Mouse (Mus musculus): ENCODE data around the gene Haus5. TPM values are rescaled to one million over a fixed set of nuclear protein-coding genes. Genes with fewer than 3 reads are reported as not detected.

Haus5 gene
- polyA plus RNA-seq, 1 experiment from 2014 or later = 68.9 TPM

DNA sequence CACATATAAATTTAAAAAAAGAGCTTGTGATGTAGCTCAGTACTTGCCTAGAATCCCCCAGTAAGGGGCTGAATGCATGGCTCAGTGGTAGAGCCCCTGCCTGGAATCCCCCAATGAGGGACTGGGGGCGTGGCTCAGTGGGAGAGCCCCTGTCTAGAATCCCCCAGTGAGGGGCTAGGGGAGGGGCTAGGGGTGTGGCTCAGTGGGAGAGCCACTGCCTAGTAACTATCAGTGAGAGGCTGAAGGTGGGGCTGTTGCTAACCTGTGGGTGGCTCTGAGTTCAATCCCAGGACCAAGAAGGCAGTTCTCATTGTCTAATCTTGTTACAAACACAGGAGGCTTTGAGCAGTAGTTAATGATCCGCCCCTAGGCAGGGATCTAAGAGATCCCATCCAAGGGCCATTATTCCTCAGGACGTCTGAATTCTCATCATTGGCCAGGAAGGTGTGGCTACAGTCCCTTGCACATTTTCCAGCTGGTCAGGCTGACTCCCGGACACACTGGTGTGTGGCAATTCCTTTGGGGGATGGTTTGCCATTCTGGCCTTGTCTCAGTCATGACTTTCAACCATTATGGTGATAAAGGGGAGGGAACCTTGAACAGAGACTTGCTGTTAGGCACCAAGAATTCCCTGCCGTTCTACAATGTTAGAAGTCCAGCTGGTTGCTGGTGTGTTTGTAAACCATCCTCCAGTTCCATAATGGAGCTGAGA, 49.6 kb downstream of the Haus5 start:
- no peak overlapping the region for H3K4me2 ChIP-seq (ENCODE audit: low read depth, low read length, severe bottlenecking)
- H3K27me3 ChIP-seq (ENCODE audit: control insufficient read depth, insufficient read depth, low read length) = no peaks in the 10 kb centered on the region
- H3K4me1 ChIP-seq (replicated peaks; ENCODE audit: control insufficient read depth, insufficient read depth, low read length) = no peaks in the 10 kb centered on the region
- 55% methylated on average over 5 of the region's 5 CpGs for WGBS
- no peak overlapping the region for H3K4me3 ChIP-seq (ENCODE audit: low read depth, low read length)
- peaks cover 3% of the 10 kb centered on the region; the same call in 1 of the 2 replicates for H3K36me3 ChIP-seq (ENCODE audit: control insufficient read depth, insufficient read depth, low read length)
- H3K9ac ChIP-seq (ENCODE audit: low read length) = no peak overlapping the region
- no peak for ATAC-seq (replicated peaks; ENCODE audit: low FRiP score)
- no peak overlapping the region for H3K27ac ChIP-seq (ENCODE audit: low read depth, low read length)
- H3K9me3 ChIP-seq (ENCODE audit: control insufficient read depth, low read length) = no peaks in the 10 kb centered on the region
- no peak for DNase-seq (ENCODE audit: low spot score)

DNA sequence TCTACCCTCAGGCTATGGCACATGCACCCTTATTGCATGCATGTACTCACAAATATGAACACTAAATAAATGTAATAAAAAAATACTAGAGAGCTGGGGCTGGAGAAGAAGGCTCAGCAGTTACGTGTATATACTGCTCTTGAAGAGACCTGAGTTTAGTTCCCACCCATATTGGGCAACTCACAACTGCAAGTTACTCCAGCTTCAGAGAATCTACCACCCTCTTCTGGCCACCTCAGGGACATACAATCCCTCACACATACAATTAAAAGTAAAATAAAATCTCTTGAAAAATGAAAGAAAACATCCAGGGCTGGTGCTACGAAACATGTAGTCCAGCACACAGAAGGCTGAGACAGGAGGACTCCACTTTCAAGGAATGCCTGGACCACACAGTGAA, 50.3 kb downstream of the Haus5 start:
- Histone ChIP-seq H3K27ac (ENCODE audit: low read depth, low read length) (no peak overlapping the region), H3K27me3 (ENCODE audit: control insufficient read depth, insufficient read depth, low read length) (no peaks in the 10 kb centered on the region), H3K9ac (ENCODE audit: low read length) (no peak overlapping the region), H3K4me2 (ENCODE audit: low read depth, low read length, severe bottlenecking) (no peak overlapping the region), H3K36me3 (ENCODE audit: control insufficient read depth, insufficient read depth, low read length) (peaks cover 3% of the 10 kb centered on the region; the same call in 1 of the 2 replicates), H3K9me3 (ENCODE audit: control insufficient read depth, low read length) (no peaks in the 10 kb centered on the region), H3K4me1 (replicated peaks; ENCODE audit: control insufficient read depth, insufficient read depth, low read length) (no peaks in the 10 kb centered on the region), H3K4me3 (ENCODE audit: low read depth, low read length) (no peak overlapping the region)
- no peak for ATAC-seq (replicated peaks; ENCODE audit: low FRiP score)
- DNase-seq (ENCODE audit: low spot score) = no peak
- WGBS = 88% methylated on average over 2 of the region's 2 CpGs

DNA sequence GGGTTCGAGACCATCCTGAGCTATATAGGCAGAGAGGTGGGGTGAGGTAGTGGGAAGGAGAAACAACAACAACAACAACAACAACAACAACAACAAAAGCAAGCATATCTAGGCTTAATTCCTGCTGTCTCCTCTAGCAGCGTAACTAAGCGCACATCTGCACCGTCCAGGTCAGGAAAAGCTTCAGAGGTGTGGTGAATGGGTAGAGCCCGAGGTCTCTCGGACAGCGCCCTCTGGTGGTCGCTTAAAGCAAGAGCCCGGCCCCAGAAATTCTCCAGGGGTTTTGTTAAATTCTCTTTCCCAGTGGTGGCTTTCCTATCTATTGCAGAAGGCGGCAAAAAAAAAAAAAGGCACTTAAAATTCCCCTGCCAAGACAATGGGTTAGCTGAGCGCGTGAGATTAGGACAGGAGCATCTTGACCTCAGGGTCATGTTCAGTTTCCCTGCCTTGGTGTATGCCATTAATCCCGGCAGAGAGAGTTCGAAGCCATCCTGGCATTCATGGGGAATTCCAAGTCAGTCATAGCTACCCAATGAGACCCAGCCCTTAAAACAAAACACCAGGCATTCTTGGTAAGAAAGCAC, 51.2 kb downstream of the Haus5 start:
- Histone ChIP-seq H3K4me1 (replicated peaks; ENCODE audit: control insufficient read depth, insufficient read depth, low read length) (no peaks in the 10 kb centered on the region), H3K9me3 (ENCODE audit: control insufficient read depth, low read length) (no peaks in the 10 kb centered on the region), H3K9ac (ENCODE audit: low read length) (no peak overlapping the region), H3K36me3 (ENCODE audit: control insufficient read depth, insufficient read depth, low read length) (peaks cover 3% of the 10 kb centered on the region; the same call in 1 of the 2 replicates), H3K27ac (ENCODE audit: low read depth, low read length) (no peak overlapping the region), H3K4me2 (ENCODE audit: low read depth, low read length, severe bottlenecking) (no peak overlapping the region), H3K4me3 (ENCODE audit: low read depth, low read length) (no peak overlapping the region), H3K27me3 (ENCODE audit: control insufficient read depth, insufficient read depth, low read length) (no peaks in the 10 kb centered on the region)
- peak; percentile 64; the same call in 1 of the 2 replicates for ATAC-seq (replicated peaks; ENCODE audit: low FRiP score)
- DNase-seq (ENCODE audit: low spot score) = peak; percentile 79
- WGBS = 22% methylated on average over 14 of the region's 14 CpGs

DNA sequence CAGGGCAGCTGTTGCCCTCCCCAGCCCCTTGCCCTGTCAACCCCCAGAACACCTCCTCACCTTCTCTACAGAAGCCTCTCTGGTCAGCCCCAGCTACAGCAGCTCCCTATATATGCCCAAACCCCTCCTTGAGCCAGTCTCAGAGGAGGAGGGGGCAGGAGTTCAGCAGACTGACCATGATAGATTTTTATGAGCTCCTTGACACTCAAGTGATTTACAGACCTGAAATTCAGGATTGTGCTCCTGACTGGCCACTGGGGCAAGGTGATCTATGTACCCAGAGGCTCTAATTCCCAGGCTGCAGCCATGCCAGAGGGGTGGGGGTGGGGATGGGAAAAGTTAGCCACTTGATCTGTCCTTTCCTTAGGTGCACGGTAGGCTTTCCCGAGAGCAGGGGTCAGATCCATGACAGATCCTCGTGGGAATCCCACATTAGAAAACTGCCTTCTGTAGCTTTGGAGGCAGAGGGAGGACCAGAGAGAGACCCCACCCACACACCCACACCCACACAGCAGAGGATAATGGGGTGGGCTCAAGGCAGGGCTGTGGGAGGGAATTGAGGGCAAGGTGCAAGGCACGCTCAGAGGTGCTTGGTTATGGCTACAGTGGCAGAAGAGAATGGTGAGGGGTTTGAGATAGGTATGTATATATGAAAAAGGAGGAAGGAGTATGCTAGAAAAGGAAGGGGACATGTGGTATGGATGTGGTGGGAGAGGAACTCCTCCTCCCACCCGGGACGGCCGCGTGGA, 52.0 kb downstream of the Haus5 start, which contains the start of gene Upk1a:
Upk1a (minus strand) TSS at position 194 of the 749 bp plus-strand sequence.
- Histone ChIP-seq H3K27ac (ENCODE audit: low read depth, low read length) (no peak within 1 kb of the TSS), H3K36me3 (ENCODE audit: control insufficient read depth, insufficient read depth, low read length) (peaks cover 2% of the 10 kb centered on the region; the same call in 1 of the 2 replicates), H3K4me1 (replicated peaks; ENCODE audit: control insufficient read depth, insufficient read depth, low read length) (no peaks in the 10 kb centered on the region), H3K9ac (ENCODE audit: low read length) (no peak within 1 kb of the TSS), H3K27me3 (ENCODE audit: control insufficient read depth, insufficient read depth, low read length) (no peaks in the 10 kb centered on the region), H3K4me2 (ENCODE audit: low read depth, low read length, severe bottlenecking) (no peak within 1 kb of the TSS), H3K9me3 (ENCODE audit: control insufficient read depth, low read length) (no peaks in the 10 kb centered on the region), H3K4me3 (ENCODE audit: low read depth, low read length) (no peak within 1 kb of the TSS)
- ATAC-seq (replicated peaks; ENCODE audit: low FRiP score) (no peak), DNase-seq (ENCODE audit: low spot score) (no peak)
- 82% methylated on average over 8 of the region's 8 CpGs for WGBS

DNA sequence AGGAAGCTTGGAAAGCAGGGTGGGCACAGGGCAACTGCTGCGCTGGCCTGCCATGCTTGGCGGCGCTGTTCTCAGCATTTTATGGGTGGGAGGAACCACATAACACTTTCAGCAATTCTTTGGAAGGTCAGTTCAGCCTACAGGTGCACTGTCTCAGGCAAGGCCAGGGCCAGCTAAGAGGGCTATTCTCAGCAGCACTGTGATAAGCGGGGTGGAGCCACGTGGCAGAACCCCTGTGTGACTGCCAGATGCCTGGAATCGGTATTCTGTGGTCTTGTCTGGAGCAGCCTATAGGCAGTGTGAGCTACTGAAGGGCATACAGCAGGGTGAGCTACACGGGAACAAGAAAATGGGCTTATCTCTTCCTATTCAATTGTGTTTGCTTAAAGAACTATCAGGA, 54.8 kb downstream of the Haus5 start:
- 67% methylated on average over 7 of the region's 7 CpGs for WGBS

DNA sequence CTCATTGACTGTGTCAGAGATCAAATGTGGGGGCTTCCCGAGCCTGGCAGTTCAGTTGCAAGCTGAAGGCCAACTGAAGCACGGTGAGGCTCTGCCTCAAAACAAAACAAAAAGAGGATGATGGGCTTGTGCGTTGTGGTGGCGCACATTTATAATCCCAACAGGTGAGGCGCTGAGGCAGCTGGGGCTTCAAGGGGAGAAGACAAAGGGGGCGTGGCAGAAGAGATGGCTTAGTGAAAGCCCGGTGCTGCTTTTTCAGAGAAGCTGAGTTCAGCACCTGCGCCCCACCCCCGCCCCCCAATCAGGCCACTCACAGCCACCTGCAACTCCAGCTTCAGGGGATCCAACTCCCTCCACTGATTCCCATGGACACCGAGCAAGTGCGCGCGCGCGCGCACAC, 56.3 kb downstream of the Haus5 start:
- H3K9ac ChIP-seq (ENCODE audit: low read length) = no peak overlapping the region
- no peaks in the 10 kb centered on the region for H3K9me3 ChIP-seq (ENCODE audit: control insufficient read depth, low read length)
- H3K27ac ChIP-seq (ENCODE audit: low read depth, low read length) = no peak overlapping the region
- ATAC-seq (replicated peaks; ENCODE audit: low FRiP score) (no peak), DNase-seq (ENCODE audit: low spot score) (no peak)
- no peaks in the 10 kb centered on the region for H3K27me3 ChIP-seq (ENCODE audit: control insufficient read depth, insufficient read depth, low read length)
- no peak overlapping the region for H3K4me3 ChIP-seq (ENCODE audit: low read depth, low read length)
- WGBS = 47% methylated on average over 16 of the region's 16 CpGs
- H3K4me1 ChIP-seq (replicated peaks; ENCODE audit: control insufficient read depth, insufficient read depth, low read length) = no peaks in the 10 kb centered on the region
- H3K4me2 ChIP-seq (ENCODE audit: low read depth, low read length, severe bottlenecking) = no peak overlapping the region
- no peaks in the 10 kb centered on the region for H3K36me3 ChIP-seq (ENCODE audit: control insufficient read depth, insufficient read depth, low read length)

More for the DNA sequence above, 54.8 kb downstream of the Haus5 start:
- no peak for ATAC-seq (replicated peaks; ENCODE audit: low FRiP score)
- Histone ChIP-seq H3K36me3 (ENCODE audit: control insufficient read depth, insufficient read depth, low read length) (no peaks in the 10 kb centered on the region), H3K4me2 (ENCODE audit: low read depth, low read length, severe bottlenecking) (no peak overlapping the region), H3K4me1 (replicated peaks; ENCODE audit: control insufficient read depth, insufficient read depth, low read length) (no peaks in the 10 kb centered on the region), H3K27ac (ENCODE audit: low read depth, low read length) (no peak overlapping the region), H3K27me3 (ENCODE audit: control insufficient read depth, insufficient read depth, low read length) (no peaks in the 10 kb centered on the region), H3K4me3 (ENCODE audit: low read depth, low read length) (no peak overlapping the region), H3K9ac (ENCODE audit: low read length) (no peak overlapping the region), H3K9me3 (ENCODE audit: control insufficient read depth, low read length) (no peaks in the 10 kb centered on the region)
- DNase-seq (ENCODE audit: low spot score) = no peak

DNA sequence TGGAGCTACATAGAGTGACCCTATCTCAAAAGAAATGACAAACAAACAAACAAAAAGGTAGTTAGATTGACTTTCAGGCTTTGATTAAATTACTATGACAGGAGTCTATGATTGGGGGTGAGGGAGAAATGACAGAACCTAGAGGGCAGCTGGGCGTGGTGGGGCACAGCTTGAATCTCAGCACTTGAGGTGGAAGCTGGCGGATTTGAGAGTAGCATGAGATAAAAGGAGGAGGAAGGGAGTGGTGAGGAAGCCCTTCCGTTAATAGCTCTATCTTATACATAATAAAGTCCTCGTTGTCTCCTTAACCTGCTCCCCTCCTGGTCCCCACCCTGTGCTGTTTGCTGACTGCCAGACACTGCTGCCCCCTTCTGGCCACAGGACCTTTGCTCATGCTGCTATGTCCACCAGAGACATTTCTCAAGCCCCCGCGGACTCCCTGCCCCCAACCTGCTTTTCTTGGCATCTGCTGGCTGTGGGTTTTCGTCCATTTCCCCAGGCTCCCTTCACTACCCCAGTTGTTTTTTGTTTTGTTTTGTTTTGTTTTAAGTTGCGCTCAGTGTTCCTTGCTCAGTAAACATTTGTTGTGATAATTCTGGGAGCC, 57.0 kb downstream of the Haus5 start:
- WGBS = 32% methylated on average over 8 of the region's 8 CpGs
- Histone ChIP-seq H3K9ac (ENCODE audit: low read length) (no peak overlapping the region), H3K27ac (ENCODE audit: low read depth, low read length) (no peak overlapping the region), H3K36me3 (ENCODE audit: control insufficient read depth, insufficient read depth, low read length) (no peaks in the 10 kb centered on the region), H3K4me1 (replicated peaks; ENCODE audit: control insufficient read depth, insufficient read depth, low read length) (no peaks in the 10 kb centered on the region), H3K9me3 (ENCODE audit: control insufficient read depth, low read length) (no peaks in the 10 kb centered on the region), H3K4me3 (ENCODE audit: low read depth, low read length) (no peak overlapping the region), H3K4me2 (ENCODE audit: low read depth, low read length, severe bottlenecking) (no peak overlapping the region), H3K27me3 (ENCODE audit: control insufficient read depth, insufficient read depth, low read length) (no peaks in the 10 kb centered on the region)
- ATAC-seq (replicated peaks; ENCODE audit: low FRiP score) (peak; percentile 56), DNase-seq (ENCODE audit: low spot score) (peak; percentile 78)

DNA sequence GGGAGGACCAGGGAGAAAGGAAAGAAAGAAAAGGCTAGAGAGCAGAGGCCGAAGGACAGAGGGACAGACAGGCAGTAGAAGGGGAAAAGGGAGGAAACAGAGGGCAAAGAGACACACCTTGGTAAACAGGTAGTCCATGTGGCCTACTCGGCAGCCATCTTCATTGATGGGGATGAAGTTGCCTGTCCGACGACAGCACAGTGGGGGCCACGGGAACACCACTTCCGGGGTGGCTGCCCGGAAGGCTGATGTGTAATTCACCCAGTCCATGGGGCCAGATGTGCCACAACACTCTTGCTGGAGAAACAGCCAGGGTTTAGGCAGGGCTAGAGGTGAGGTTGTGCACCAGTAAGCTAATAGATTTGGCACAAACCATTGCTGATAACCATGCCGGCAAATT, 59.9 kb downstream of the Haus5 start:
- WGBS = 89% methylated on average over 8 of the region's 8 CpGs

More for the DNA sequence above, 59.9 kb downstream of the Haus5 start:
- no peaks in the 10 kb centered on the region for H3K36me3 ChIP-seq (ENCODE audit: control insufficient read depth, insufficient read depth, low read length)
- DNase-seq (ENCODE audit: low spot score) (no peak), ATAC-seq (replicated peaks; ENCODE audit: low FRiP score) (no peak)
- no peaks in the 10 kb centered on the region for H3K27me3 ChIP-seq (ENCODE audit: control insufficient read depth, insufficient read depth, low read length)
- H3K4me3 ChIP-seq (ENCODE audit: low read depth, low read length) = no peak overlapping the region
- H3K9ac ChIP-seq (ENCODE audit: low read length) = no peak overlapping the region
- H3K9me3 ChIP-seq (ENCODE audit: control insufficient read depth, low read length) = no peaks in the 10 kb centered on the region
- no peak overlapping the region for H3K27ac ChIP-seq (ENCODE audit: low read depth, low read length)
- H3K4me1 ChIP-seq (replicated peaks; ENCODE audit: control insufficient read depth, insufficient read depth, low read length) = no peaks in the 10 kb centered on the region
- no peak overlapping the region for H3K4me2 ChIP-seq (ENCODE audit: low read depth, low read length, severe bottlenecking)

Measured in forebrain, embryonic 11.5 days (tissue).